Mouse (Mus musculus) limb, embryonic 11.5 days (tissue): ENCODE measurements around the gene Hist1h4b. TPM values are rescaled to one million over a fixed set of nuclear protein-coding genes. Genes with fewer than 3 reads are reported as not detected.
"Not testable (repeated sequence)": the region's sequence is repeated elsewhere in the genome, so short reads cannot be mapped to it uniquely, and the experiment has no call there.

Experiments used
- ATAC-seq: fragments of 200-750 bp; cut with Nextera tagmentation; 2 replicates; pipeline ENCODE4 v1.8.0; 2017; ENCODE audit warnings: low read depth; ENCODE audit not compliant: insufficient number of reproducible peaks, low FRiP score, low TSS enrichment
- DNase-seq: peaks from one replicate; pipeline ENCODE4 v3.0.0-alpha.2; 2015; ENCODE audit warnings: low spot score
- H3K27ac ChIP-seq: fragments of 300-500 bp; sonication (generic); replicated peaks from 2 replicates; pipeline ENCODE4 v1.5.1; 2014; ENCODE audit warnings: low read depth, mild to moderate bottlenecking, low read length
- H3K27me3 ChIP-seq: fragments of 300-500 bp; sonication (generic); 2 replicates; pipeline ENCODE4 v1.6.1; 2014; ENCODE audit warnings: mild to moderate bottlenecking, low read length, mixed read lengths; ENCODE audit not compliant: control insufficient read depth, insufficient read depth
- H3K36me3 ChIP-seq: fragments of 300-500 bp; sonication (generic); 2 replicates; pipeline ENCODE4 v1.6.1; 2014; ENCODE audit warnings: mild to moderate bottlenecking, low read length, moderate library complexity, mixed read lengths; ENCODE audit not compliant: control insufficient read depth, insufficient read depth
- H3K4me1 ChIP-seq: fragments of 300-500 bp; sonication (generic); 2 replicates; pipeline ENCODE4 v1.6.1; 2014; ENCODE audit warnings: low read length, mixed read lengths; ENCODE audit not compliant: control insufficient read depth, insufficient read depth
- H3K4me2 ChIP-seq: fragments of 300-500 bp; sonication (generic); 2 replicates; pipeline ENCODE4 v1.6.1; 2014; ENCODE audit warnings: low read depth, mild to moderate bottlenecking, moderate library complexity; ENCODE audit not compliant: severe bottlenecking
- H3K4me3 ChIP-seq: fragments of 300-500 bp; sonication (generic); 2 replicates; pipeline ENCODE4 v1.5.1; 2014; ENCODE audit warnings: low read depth, low read length
- H3K9ac ChIP-seq: fragments of 300-500 bp; sonication (generic); 2 replicates; pipeline ENCODE4 v1.6.1; 2014; ENCODE audit warnings: mild to moderate bottlenecking, low read length
- H3K9me3 ChIP-seq: fragments of 300-500 bp; sonication (generic); 2 replicates; pipeline ENCODE4 v1.6.1; 2016; ENCODE audit warnings: low read length; ENCODE audit not compliant: control insufficient read depth
- WGBS: fragments of 180-500 bp; shearing (Covaris S2); extraction: QIAGEN DNeasy Blood & Tissue Kit; methylation state at CpG from one replicate; pipeline ENCODE4 v1.1.7; 2014; 5-methylcytosine and 5-hydroxymethylcytosine counted together
- polyA plus RNA-seq: library from polyadenylated mRNA; unstranded; fragments of >200 nt; fragmentation: Nextera tagmentation; extraction: Ambion mirVana; gene quantifications from 2 replicates; pipeline ENCODE4 v1.2.1, GENCODE M21; 2014

The Hist1h4b gene
- polyA plus RNA-seq, 1 experiment from 2014 or later, result 6.3 TPM

DNA sequence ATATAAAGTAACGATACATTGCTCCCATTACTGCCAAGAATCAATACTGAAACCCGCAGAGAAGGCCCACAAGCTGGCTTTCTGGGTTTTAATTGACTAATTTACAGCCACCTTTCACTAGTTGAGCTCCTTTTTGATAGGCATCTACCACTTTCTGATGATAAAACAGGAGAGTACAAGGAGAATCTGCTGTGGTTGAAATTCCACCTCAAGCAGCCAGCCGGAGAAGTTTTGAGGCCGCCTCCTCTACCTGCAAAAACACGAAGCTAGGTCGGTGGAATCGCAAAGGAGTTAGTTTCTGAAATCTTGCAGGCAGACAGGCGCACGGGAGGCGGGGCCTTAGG is 6.4 kb downstream of the Hist1h4b start:
- H3K27me3 ChIP-seq, result no peaks in the 10 kb centered on the region
- peak overlapping the region; percentile 65 for H3K4me2 ChIP-seq
- under 1% methylated on average over 10 of the region's 10 CpGs for WGBS
- H3K27ac ChIP-seq, result peak overlapping the region; percentile 75
- no peaks in the 10 kb centered on the region for H3K9me3 ChIP-seq
- peak overlapping the region; percentile 42 for H3K4me3 ChIP-seq
- H3K36me3 ChIP-seq, result no peaks in the 10 kb centered on the region
- peak; percentile 47 for DNase-seq
- H3K4me1 ChIP-seq, result peaks cover 6% of the 10 kb centered on the region
- ATAC-seq, result no peak
- peak overlapping the region; percentile 44; the same call in 1 of the 2 replicates for H3K9ac ChIP-seq

DNA sequence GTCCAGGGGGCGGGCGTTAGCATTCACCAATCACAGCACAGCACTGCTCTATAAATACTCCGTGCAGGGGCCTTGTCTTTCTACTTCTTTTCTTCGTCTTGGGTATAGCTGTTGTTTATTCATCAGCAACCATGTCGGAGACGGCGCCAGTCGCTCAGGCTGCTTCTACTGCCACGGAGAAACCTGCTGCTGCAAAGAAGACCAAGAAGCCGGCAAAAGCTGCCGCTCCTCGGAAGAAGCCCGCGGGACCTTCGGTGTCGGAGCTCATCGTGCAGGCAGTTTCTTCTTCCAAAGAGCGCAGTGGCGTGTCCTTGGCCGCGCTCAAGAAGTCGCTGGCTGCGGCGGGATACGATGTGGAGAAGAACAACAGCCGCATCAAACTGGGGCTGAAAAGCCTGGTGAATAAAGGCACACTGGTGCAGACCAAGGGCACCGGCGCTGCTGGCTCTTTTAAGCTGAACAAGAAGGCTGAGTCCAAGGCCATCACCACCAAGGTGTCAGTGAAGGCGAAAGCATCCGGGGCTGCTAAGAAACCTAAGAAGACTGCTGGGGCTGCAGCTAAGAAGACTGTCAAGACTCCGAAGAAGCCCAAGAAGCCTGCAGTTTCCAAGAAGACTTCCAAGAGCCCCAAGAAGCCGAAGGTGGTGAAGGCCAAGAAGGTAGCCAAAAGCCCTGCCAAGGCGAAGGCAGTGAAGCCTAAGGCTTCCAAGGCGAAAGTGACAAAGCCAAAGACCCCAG is 6.9 kb downstream of the Hist1h4b start, which contains the start of gene Hist1h1a:
Hist1h1a (plus strand) TSS at position 81 of the 738 bp plus-strand sequence.
- Histone ChIP-seq H3K4me2 (peak within 1 kb of the TSS; percentile 65), H3K27ac (peak within 1 kb of the TSS; percentile 75), H3K27me3 (no peaks in the 10 kb centered on the region), H3K4me1 (peaks cover 6% of the 10 kb centered on the region), H3K36me3 (no peaks in the 10 kb centered on the region), H3K9me3 (no peaks in the 10 kb centered on the region), H3K4me3 (peak within 1 kb of the TSS; percentile 42), H3K9ac (peak within 1 kb of the TSS; percentile 69)
- WGBS, result 4% methylated on average over 34 of the region's 34 CpGs
- peak; percentile 94 for DNase-seq
- peak; percentile 75 for ATAC-seq

DNA sequence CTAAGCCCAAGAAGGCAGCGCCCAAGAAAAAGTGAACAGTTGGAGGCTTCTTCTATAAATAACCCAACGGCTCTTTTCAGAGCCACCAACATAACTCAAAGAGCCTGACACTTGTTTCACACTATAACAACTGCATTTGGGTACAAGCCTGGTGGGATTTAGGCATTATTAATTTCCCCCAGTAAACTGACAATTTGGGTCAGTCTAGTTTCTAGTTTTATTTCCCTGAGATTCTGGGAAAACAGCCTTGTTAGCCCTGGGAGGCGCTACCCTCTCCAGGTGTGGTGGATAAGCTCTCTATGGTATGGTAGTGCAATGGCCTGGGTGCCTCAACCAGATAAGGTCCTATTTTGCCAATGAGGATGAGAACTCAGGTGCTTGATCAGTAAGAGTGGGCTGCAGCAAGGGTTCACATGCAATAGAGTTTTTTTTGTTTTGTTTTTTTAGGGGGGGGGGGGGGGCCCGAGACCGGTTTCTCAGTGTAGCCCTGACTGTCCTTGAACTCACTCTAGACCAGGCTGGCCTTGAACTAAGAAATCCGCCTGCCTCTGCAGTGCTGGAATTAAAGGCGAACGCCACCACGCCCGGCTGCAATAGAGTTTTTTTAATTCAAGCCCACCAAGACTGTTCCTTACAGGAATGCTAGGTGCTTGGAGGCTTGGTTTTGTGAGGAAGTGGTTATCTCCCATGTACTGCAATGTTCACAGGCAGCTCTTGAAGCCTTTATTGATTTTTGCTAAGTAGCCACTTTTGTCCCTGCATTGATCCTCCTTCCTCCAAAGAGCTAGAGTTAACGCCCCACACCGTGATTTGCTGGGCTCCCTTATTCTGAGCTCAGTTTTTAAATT is 7.7 kb downstream of the Hist1h4b start:
- Histone ChIP-seq H3K27ac (peak overlapping the region; percentile 75), H3K27me3 (no peaks in the 10 kb centered on the region), H3K9me3 (no peaks in the 10 kb centered on the region), H3K4me3 (peak overlapping the region; percentile 42), H3K9ac (peak overlapping the region; percentile 69), H3K4me2 (peak overlapping the region; percentile 65), H3K36me3 (no peaks in the 10 kb centered on the region), H3K4me1 (peaks cover 6% of the 10 kb centered on the region)
- no peak for ATAC-seq
- WGBS, result 36% methylated on average over 12 of the region's 12 CpGs
- DNase-seq, result peak; percentile 64

DNA sequence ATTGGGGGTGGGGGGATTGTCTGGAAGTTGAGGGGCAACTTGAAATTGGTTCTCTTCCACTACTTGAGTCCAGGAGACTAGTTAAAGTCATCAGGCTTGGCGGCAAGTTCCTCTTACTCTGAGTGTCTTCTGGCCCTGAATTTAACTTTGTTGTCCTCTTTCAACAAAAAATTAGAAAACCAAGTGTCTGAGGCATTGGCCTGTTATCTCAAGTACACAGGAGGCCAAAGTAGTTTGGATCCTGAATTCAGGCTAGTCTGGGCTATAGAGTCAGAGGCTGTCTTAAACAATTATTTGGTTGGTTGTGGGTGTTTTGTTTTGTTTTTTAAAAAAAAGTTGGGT is 8.3 kb downstream of the Hist1h4b start:
- no peak for DNase-seq
- no peaks in the 10 kb centered on the region for H3K27me3 ChIP-seq
- no peak for ATAC-seq
- H3K9me3 ChIP-seq, result no peaks in the 10 kb centered on the region
- no peak overlapping the region for H3K9ac ChIP-seq
- no peak overlapping the region for H3K4me3 ChIP-seq
- no peaks in the 10 kb centered on the region for H3K36me3 ChIP-seq
- H3K27ac ChIP-seq, result no peak overlapping the region
- H3K4me2 ChIP-seq, result no peak overlapping the region
- WGBS, result 80% methylated on average over 1 of the region's 1 CpGs
- peaks cover 6% of the 10 kb centered on the region for H3K4me1 ChIP-seq

DNA sequence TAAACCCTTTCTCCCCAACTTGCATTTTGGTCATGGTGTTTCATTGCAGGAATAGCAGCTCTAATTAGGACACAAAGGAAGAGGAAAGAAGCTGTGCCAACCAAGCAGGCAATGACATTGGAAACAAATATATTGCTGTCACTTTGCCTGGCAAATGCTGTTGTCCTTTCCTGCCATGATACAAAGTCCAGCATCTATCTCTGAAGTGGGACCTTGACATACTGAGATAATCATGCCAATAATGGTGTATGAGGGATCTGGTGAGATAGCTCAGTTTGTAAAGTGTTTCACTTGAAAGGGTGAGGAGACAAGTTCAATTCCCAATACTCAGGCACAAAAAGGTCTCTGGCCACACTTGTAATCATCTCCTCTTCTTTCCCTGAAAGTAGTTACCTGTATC is 10.0 kb downstream of the Hist1h4b start:
- DNase-seq (no peak), ATAC-seq (no peak)
- H3K36me3 ChIP-seq, result no peaks in the 10 kb centered on the region
- no peaks in the 10 kb centered on the region for H3K27me3 ChIP-seq
- H3K9me3 ChIP-seq, result no peaks in the 10 kb centered on the region
- H3K4me3 ChIP-seq, result no peak overlapping the region
- H3K4me1 ChIP-seq, result peaks cover 6% of the 10 kb centered on the region
- no peak overlapping the region for H3K27ac ChIP-seq
- no peak overlapping the region for H3K9ac ChIP-seq
- no peak overlapping the region for H3K4me2 ChIP-seq

DNA sequence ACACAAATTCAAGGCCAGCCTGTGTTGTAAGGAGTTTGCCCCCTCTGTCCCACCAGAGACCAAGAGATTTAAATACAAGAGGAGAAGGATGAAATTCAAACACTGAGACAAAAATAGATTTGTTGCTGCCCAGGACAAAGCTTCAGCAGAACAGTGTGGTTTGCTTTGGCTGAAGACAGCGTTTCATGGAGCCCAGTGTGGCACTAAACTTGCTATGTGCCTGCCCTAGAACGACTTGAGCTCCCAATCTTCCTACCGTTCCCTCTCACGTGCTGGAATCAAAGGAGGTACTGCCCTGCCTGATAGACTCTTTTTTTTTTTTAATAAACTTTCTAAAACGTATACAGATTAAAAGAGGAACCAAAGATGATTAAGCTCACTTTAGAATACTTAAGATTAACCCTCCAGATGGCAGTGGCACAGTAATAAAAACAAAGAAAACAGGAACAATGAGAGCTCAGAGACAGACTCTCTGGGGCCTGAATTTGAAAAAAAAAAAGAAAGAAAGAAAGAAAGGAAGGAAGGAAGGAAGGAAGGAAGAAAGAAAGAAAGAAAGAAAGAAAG is 12.1 kb downstream of the Hist1h4b start:
- ATAC-seq (no peak), DNase-seq (no peak)
- no peak overlapping the region for H3K27ac ChIP-seq
- no peak overlapping the region for H3K4me3 ChIP-seq
- no peaks in the 10 kb centered on the region for H3K27me3 ChIP-seq
- H3K4me2 ChIP-seq, result no peak overlapping the region
- WGBS, result 62% methylated on average over 5 of the region's 5 CpGs
- no peaks in the 10 kb centered on the region for H3K9me3 ChIP-seq
- H3K9ac ChIP-seq, result no peak overlapping the region
- H3K36me3 ChIP-seq, result no peaks in the 10 kb centered on the region
- peaks cover 6% of the 10 kb centered on the region for H3K4me1 ChIP-seq

DNA sequence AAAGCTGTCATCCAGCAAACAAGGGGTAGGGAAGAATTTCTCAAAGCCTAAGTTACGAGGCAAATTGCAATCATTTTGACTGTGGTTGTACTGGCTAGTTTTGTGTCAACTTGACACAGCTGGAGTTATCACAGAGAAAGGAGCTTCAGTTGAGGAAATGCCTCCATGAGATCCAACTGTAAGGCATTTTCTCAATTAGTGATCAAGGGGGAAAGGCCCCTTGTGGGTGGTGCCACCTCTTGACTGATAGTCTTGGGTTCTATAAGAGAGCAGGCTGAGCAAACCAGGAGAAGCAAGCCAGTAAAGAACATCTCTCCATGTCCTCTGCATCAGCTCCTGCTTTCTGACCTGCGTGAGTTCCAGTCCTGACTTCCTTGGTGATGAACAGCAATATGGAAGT is 12.8 kb downstream of the Hist1h4b start, which contains the start of gene Trim38:
Trim38 (plus strand) TSS at position 301 of the 400 bp plus-strand sequence.
- ATAC-seq, H3K4me1 ChIP-seq, H3K4me2 ChIP-seq, H3K27ac ChIP-seq, H3K4me3 ChIP-seq, DNase-seq, H3K9me3 ChIP-seq, H3K36me3 ChIP-seq, H3K27me3 ChIP-seq, H3K9ac ChIP-seq: not testable (repeated sequence)
- 84% methylated on average over 2 of the region's 2 CpGs for WGBS

DNA sequence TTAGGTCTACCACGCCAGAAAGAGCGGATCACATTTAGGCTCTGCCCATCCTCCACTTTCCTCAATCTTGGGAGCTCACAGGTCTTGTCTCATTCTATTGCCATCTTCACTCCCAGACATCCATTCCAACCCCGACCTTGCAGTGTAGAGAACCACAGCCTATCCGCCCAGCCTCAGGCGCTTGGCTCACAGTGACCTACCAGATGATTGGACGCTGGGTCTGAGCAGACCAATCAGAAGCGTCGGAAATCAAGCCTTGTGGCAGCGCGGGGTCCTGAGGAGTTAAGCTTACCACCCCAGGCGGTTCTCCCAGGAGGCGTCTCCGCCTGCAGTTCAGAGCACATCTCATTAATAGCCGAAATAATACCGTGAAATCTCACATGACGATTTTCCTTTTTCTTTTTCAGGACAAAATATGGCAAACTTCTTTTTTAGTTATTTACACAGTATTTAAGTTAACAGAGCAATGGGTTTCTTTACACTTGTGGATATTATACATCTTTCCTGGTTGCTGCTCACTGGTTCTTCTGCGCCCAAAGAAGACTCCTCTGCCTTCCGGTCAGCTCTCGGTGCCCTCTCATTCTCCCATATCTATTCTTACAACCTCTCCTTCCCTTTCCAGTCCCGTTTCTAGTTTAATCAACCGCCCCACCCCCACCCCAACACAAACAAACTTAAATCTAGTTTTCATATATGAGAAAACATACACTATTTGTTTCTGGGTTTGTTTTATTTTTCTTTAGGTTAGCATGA is 15.9 kb downstream of the Hist1h4b start:
- peak overlapping the region; percentile 24 for H3K4me2 ChIP-seq
- ATAC-seq, result peak; percentile 91
- 23% methylated on average over 21 of the region's 21 CpGs for WGBS
- peak; percentile 68 for DNase-seq
- H3K27ac ChIP-seq, result no peak overlapping the region
- H3K4me3 ChIP-seq, result no peak overlapping the region
- no peaks in the 10 kb centered on the region for H3K36me3 ChIP-seq
- no peaks in the 10 kb centered on the region for H3K27me3 ChIP-seq
- H3K4me1 ChIP-seq, result no peaks in the 10 kb centered on the region
- H3K9me3 ChIP-seq, result no peaks in the 10 kb centered on the region
- H3K9ac ChIP-seq, result no peak overlapping the region
